Mouse (Mus musculus) limb, embryonic 11.5 days (tissue): Measurements from ENCODE around the gene Cela1. TPM values are rescaled to one million over a fixed set of nuclear protein-coding genes. Genes with fewer than 3 reads are reported as not detected.

Experiments
- ATAC-seq: fragments of 200-750 bp; cut with Nextera tagmentation; 2 replicates; pipeline ENCODE4 v1.8.0; 2017; ENCODE audit warnings: low read depth; ENCODE audit not compliant: insufficient number of reproducible peaks, low FRiP score, low TSS enrichment
- DNase-seq: peaks from one replicate; pipeline ENCODE4 v3.0.0-alpha.2; 2015; ENCODE audit warnings: low spot score
- H3K27ac ChIP-seq: fragments of 300-500 bp; sonication (generic); replicated peaks from 2 replicates; pipeline ENCODE4 v1.5.1; 2014; ENCODE audit warnings: low read depth, mild to moderate bottlenecking, low read length
- H3K27me3 ChIP-seq: fragments of 300-500 bp; sonication (generic); 2 replicates; pipeline ENCODE4 v1.6.1; 2014; ENCODE audit warnings: mild to moderate bottlenecking, low read length, mixed read lengths; ENCODE audit not compliant: control insufficient read depth, insufficient read depth
- H3K36me3 ChIP-seq: fragments of 300-500 bp; sonication (generic); 2 replicates; pipeline ENCODE4 v1.6.1; 2014; ENCODE audit warnings: mild to moderate bottlenecking, low read length, moderate library complexity, mixed read lengths; ENCODE audit not compliant: control insufficient read depth, insufficient read depth
- H3K4me1 ChIP-seq: fragments of 300-500 bp; sonication (generic); 2 replicates; pipeline ENCODE4 v1.6.1; 2014; ENCODE audit warnings: low read length, mixed read lengths; ENCODE audit not compliant: control insufficient read depth, insufficient read depth
- H3K4me2 ChIP-seq: fragments of 300-500 bp; sonication (generic); 2 replicates; pipeline ENCODE4 v1.6.1; 2014; ENCODE audit warnings: low read depth, mild to moderate bottlenecking, moderate library complexity; ENCODE audit not compliant: severe bottlenecking
- H3K4me3 ChIP-seq: fragments of 300-500 bp; sonication (generic); 2 replicates; pipeline ENCODE4 v1.5.1; 2014; ENCODE audit warnings: low read depth, low read length
- H3K9ac ChIP-seq: fragments of 300-500 bp; sonication (generic); 2 replicates; pipeline ENCODE4 v1.6.1; 2014; ENCODE audit warnings: mild to moderate bottlenecking, low read length
- H3K9me3 ChIP-seq: fragments of 300-500 bp; sonication (generic); 2 replicates; pipeline ENCODE4 v1.6.1; 2016; ENCODE audit warnings: low read length; ENCODE audit not compliant: control insufficient read depth
- WGBS: fragments of 180-500 bp; shearing (Covaris S2); extraction: QIAGEN DNeasy Blood & Tissue Kit; methylation state at CpG from one replicate; pipeline ENCODE4 v1.1.7; 2014; 5-methylcytosine and 5-hydroxymethylcytosine counted together
- polyA plus RNA-seq: library from polyadenylated mRNA; unstranded; fragments of >200 nt; fragmentation: Nextera tagmentation; extraction: Ambion mirVana; gene quantifications from 2 replicates; pipeline ENCODE4 v1.2.1, GENCODE M21; 2014

Cela1 gene
- polyA plus RNA-seq, 1 experiment from 2014 or later, result 1.4 TPM

GRCm38 (mm10) chr15:100726721-100727120 lies 39.0 kb upstream of the Cela1 start:
- no peak for ATAC-seq
- 85% methylated on average over 11 of the region's 11 CpGs for WGBS
- no peak overlapping the region for H3K4me3 ChIP-seq
- H3K4me2 ChIP-seq, result no peak overlapping the region
- H3K4me1 ChIP-seq, result 0 out of 2 replicates have a peak, but pooled peaks cover 2% of the 10 kb centered on the region
- no peak overlapping the region for H3K9ac ChIP-seq
- H3K9me3 ChIP-seq, result no peaks in the 10 kb centered on the region
- no peak overlapping the region for H3K27ac ChIP-seq
- no peak for DNase-seq
- no peaks in the 10 kb centered on the region for H3K36me3 ChIP-seq
- H3K27me3 ChIP-seq, result peaks cover 35% of the 10 kb centered on the region

- peaks cover 10% of the 10 kb centered on the region for H3K27me3 ChIP-seq
- no peak overlapping the region for H3K27ac ChIP-seq
- no peaks in the 10 kb centered on the region for H3K36me3 ChIP-seq
- no peak for ATAC-seq
- no peak overlapping the region for H3K9ac ChIP-seq
- H3K4me2 ChIP-seq, result no peak overlapping the region
- 72% methylated on average over 14 of the region's 14 CpGs for WGBS
- DNase-seq, result no peak
- no peaks in the 10 kb centered on the region for H3K4me1 ChIP-seq
- H3K9me3 ChIP-seq, result no peaks in the 10 kb centered on the region
- no peak overlapping the region for H3K4me3 ChIP-seq
These were observed 35.8 kb upstream of the Cela1 start for GRCm38 (mm10) chr15:100723505-100723904.

- Histone ChIP-seq H3K27ac (no peak overlapping the region), H3K27me3 (peaks cover under 1% of the 10 kb centered on the region), H3K9ac (no peak overlapping the region), H3K36me3 (no peaks in the 10 kb centered on the region), H3K4me3 (no peak overlapping the region), H3K4me2 (no peak overlapping the region), H3K4me1 (no peaks in the 10 kb centered on the region), H3K9me3 (no peaks in the 10 kb centered on the region)
- ATAC-seq (no peak), DNase-seq (no peak)
- WGBS, result 78% methylated on average over 6 of the region's 6 CpGs
These were observed 34.8 kb upstream of the Cela1 start for GRCm38 (mm10) chr15:100722564-100722963.

- Histone ChIP-seq H3K4me3 (no peak overlapping the region), H3K9ac (no peak overlapping the region), H3K9me3 (no peaks in the 10 kb centered on the region), H3K4me1 (no peaks in the 10 kb centered on the region), H3K36me3 (no peaks in the 10 kb centered on the region), H3K27me3 (no peaks in the 10 kb centered on the region), H3K4me2 (no peak overlapping the region), H3K27ac (no peak overlapping the region)
- 78% methylated on average over 4 of the region's 4 CpGs for WGBS
- ATAC-seq, result no peak
- no peak for DNase-seq
These were observed 34.3 kb upstream of the Cela1 start for GRCm38 (mm10) chr15:100722026-100722425.

GRCm38 (mm10) chr15:100721445-100721844 lies 33.7 kb upstream of the Cela1 start:
- no peak overlapping the region for H3K4me2 ChIP-seq
- ATAC-seq, result no peak

GRCm38 (mm10) chr15:100720066-100720465 lies 32.3 kb upstream of the Cela1 start:
- Histone ChIP-seq H3K36me3 (no peaks in the 10 kb centered on the region), H3K27ac (no peak overlapping the region), H3K4me3 (no peak overlapping the region), H3K9me3 (no peaks in the 10 kb centered on the region), H3K4me1 (no peaks in the 10 kb centered on the region), H3K4me2 (no peak overlapping the region), H3K27me3 (no peaks in the 10 kb centered on the region), H3K9ac (no peak overlapping the region)
- 79% methylated on average over 10 of the region's 10 CpGs for WGBS
- no peak for DNase-seq
- ATAC-seq, result no peak

More at GRCm38 (mm10) chr15:100721445-100721844, 33.7 kb upstream of the Cela1 start:
- WGBS, result 90% methylated on average over 5 of the region's 5 CpGs
- Histone ChIP-seq H3K27me3 (no peaks in the 10 kb centered on the region), H3K9ac (no peak overlapping the region), H3K9me3 (no peaks in the 10 kb centered on the region), H3K27ac (no peak overlapping the region), H3K36me3 (no peaks in the 10 kb centered on the region), H3K4me3 (no peak overlapping the region), H3K4me1 (no peaks in the 10 kb centered on the region)
- no peak for DNase-seq

- no peak for ATAC-seq
These were observed 31.5 kb upstream of the Cela1 start for GRCm38 (mm10) chr15:100719217-100719616.

GRCm38 (mm10) chr15:100718572-100718971 lies 30.9 kb upstream of the Cela1 start:
- Histone ChIP-seq H3K27ac (no peak overlapping the region), H3K9me3 (no peaks in the 10 kb centered on the region), H3K36me3 (no peaks in the 10 kb centered on the region), H3K4me3 (no peak overlapping the region), H3K27me3 (no peaks in the 10 kb centered on the region), H3K4me1 (no peaks in the 10 kb centered on the region), H3K9ac (no peak overlapping the region), H3K4me2 (no peak overlapping the region)
- ATAC-seq (no peak), DNase-seq (no peak)
- WGBS, result 80% methylated on average over 11 of the region's 11 CpGs

More at GRCm38 (mm10) chr15:100719217-100719616, 31.5 kb upstream of the Cela1 start:
- WGBS, result 90% methylated on average over 5 of the region's 5 CpGs
- H3K27me3 ChIP-seq, result no peaks in the 10 kb centered on the region
- no peaks in the 10 kb centered on the region for H3K36me3 ChIP-seq
- no peak overlapping the region for H3K4me3 ChIP-seq
- no peak overlapping the region for H3K27ac ChIP-seq
- no peak overlapping the region for H3K9ac ChIP-seq
- no peak for DNase-seq
- no peak overlapping the region for H3K4me2 ChIP-seq
- H3K9me3 ChIP-seq, result no peaks in the 10 kb centered on the region
- H3K4me1 ChIP-seq, result no peaks in the 10 kb centered on the region

GRCm38 (mm10) chr15:100717933-100718332 lies 30.2 kb upstream of the Cela1 start:
- no peak for ATAC-seq
- H3K4me1 ChIP-seq, result no peaks in the 10 kb centered on the region
- H3K9me3 ChIP-seq, result no peaks in the 10 kb centered on the region
- no peaks in the 10 kb centered on the region for H3K36me3 ChIP-seq
- H3K27me3 ChIP-seq, result no peaks in the 10 kb centered on the region
- no peak overlapping the region for H3K4me2 ChIP-seq
- H3K9ac ChIP-seq, result no peak overlapping the region
- no peak overlapping the region for H3K27ac ChIP-seq
- H3K4me3 ChIP-seq, result no peak overlapping the region
- DNase-seq, result no peak
- WGBS, result 85% methylated on average over 6 of the region's 6 CpGs
